Mouse (Mus musculus) CH12.LX (cell line): ENCODE measurements around the gene Lrrc46. TPM values are rescaled to one million over a fixed set of nuclear protein-coding genes. Genes with fewer than 3 reads are reported as not detected.

Experiments
- DNase-seq: peaks from one replicate; pipeline ENCODE4 v3.0.0-alpha.2; 2013; ENCODE audit errors: extremely low read depth
- H3K27ac ChIP-seq: 2 replicates; pipeline ENCODE4 v1.5.1; 2012; ENCODE audit warnings: low read depth, mild to moderate bottlenecking, control low read depth, moderate library complexity; ENCODE audit not compliant: insufficient read depth
- H3K27me3 ChIP-seq: replicated peaks from 2 replicates; pipeline ENCODE3; 2012; ENCODE audit warnings: inconsistent platforms
- H3K36me3 ChIP-seq, 2 experiments: replicated peaks in 1 of 2; 2 replicates each; pipeline versions ENCODE3 to v1.6.1; 2012; ENCODE audit warnings: inconsistent platforms in 1 of 2, low read length in 1 of 2, mild to moderate bottlenecking in 1 of 2, mixed read lengths in 1 of 2, moderate library complexity in 1 of 2; ENCODE audit not compliant: control insufficient read depth in 1 of 2, insufficient read depth in 1 of 2
- H3K4me1 ChIP-seq, 2 experiments: 2 replicates each; pipeline ENCODE4 v1.6.1; 2012; ENCODE audit warnings: inconsistent platforms in 1 of 2, moderate library complexity in 1 of 2; ENCODE audit not compliant: insufficient read depth in 2 of 2, control insufficient read depth in 1 of 2
- H3K4me2 ChIP-seq: 2 replicates; pipeline ENCODE4 v1.6.1; 2012; ENCODE audit warnings: low read depth, mild to moderate bottlenecking, control low read depth; ENCODE audit not compliant: poor library complexity, insufficient read depth, severe bottlenecking
- H3K4me3 ChIP-seq, 3 experiments: fragments of 150-350 bp in 1 of 3; sonication (generic) in 1 of 3; replicated peaks in 1 of 3; 2 replicates each; pipeline versions ENCODE3 to v1.5.1; 2011 to 2012; ENCODE audit warnings: low read depth in 2 of 3, low read length in 2 of 3, mild to moderate bottlenecking in 2 of 3, moderate library complexity in 2 of 3, control low read depth in 1 of 3, improper control_type of control experiment in 1 of 3, inconsistent platforms in 1 of 3, mixed read lengths in 1 of 3; ENCODE audit not compliant: poor library complexity in 1 of 3
- H3K79me2 ChIP-seq: replicated peaks from 2 replicates; pipeline ENCODE4 v1.6.1; 2012; ENCODE audit warnings: mild to moderate bottlenecking, moderate library complexity; ENCODE audit not compliant: control insufficient read depth, poor library complexity, insufficient read depth, severe bottlenecking; ENCODE audit errors: extremely low read depth
- H3K9ac ChIP-seq: 2 replicates; pipeline ENCODE4 v1.6.1; 2012; ENCODE audit warnings: low read depth, mild to moderate bottlenecking, control low read depth, moderate library complexity; ENCODE audit not compliant: insufficient read depth
- H3K9me3 ChIP-seq: replicated peaks from 2 replicates; pipeline ENCODE3; 2012; ENCODE audit warnings: low read length, inconsistent platforms, mixed read lengths
- CHD1 ChIP-seq: IDR thresholded peaks from 2 replicates; pipeline ENCODE4 v1.6.1; 2012; ENCODE audit warnings: low read depth, low read length, improper control_type of control experiment, inconsistent platforms
- CHD2 ChIP-seq: IDR thresholded peaks from 2 replicates; pipeline ENCODE4 v1.6.1; 2011; ENCODE audit warnings: low read length, improper control_type of control experiment
- CTCF ChIP-seq, 2 experiments: IDR thresholded peaks in 1 of 2; conservative IDR thresholded peaks in 1 of 2; 2 replicates each; pipeline ENCODE4 v1.5.1; 2011 to 2012; ENCODE audit warnings: low read depth in 2 of 2, low read length in 2 of 2, improper control_type of control experiment in 1 of 2, inconsistent platforms in 1 of 2, mild to moderate bottlenecking in 1 of 2, moderate library complexity in 1 of 2
- GABPA ChIP-seq: IDR thresholded peaks from 2 replicates; pipeline ENCODE4 v1.6.1; 2012; ENCODE audit warnings: low read depth, low read length, improper control_type of control experiment, inconsistent platforms; ENCODE audit not compliant: insufficient replicate concordance
- IRF4 ChIP-seq: IDR thresholded peaks from 2 replicates; pipeline ENCODE4 v1.6.1; 2014; ENCODE audit warnings: low read depth, mild to moderate bottlenecking, inconsistent platforms, low read length, improper control_type of control experiment
- JUND ChIP-seq: conservative IDR thresholded peaks from 2 replicates; pipeline ENCODE4 v1.6.1; 2011; ENCODE audit warnings: low read depth, low read length, improper control_type of control experiment
- MAFK ChIP-seq: IDR thresholded peaks from 2 replicates; pipeline ENCODE4 v1.6.1; 2011; ENCODE audit warnings: low read length, improper control_type of control experiment; ENCODE audit not compliant: insufficient replicate concordance
- MAX ChIP-seq: IDR thresholded peaks from 2 replicates; pipeline ENCODE4 v1.6.1; 2011; ENCODE audit warnings: low read length, improper control_type of control experiment
- MAZ ChIP-seq: IDR thresholded peaks from 2 replicates; pipeline ENCODE4 v1.6.1; 2012; ENCODE audit warnings: low read depth, mild to moderate bottlenecking, inconsistent platforms, low read length, improper control_type of control experiment, moderate library complexity
- MEF2A ChIP-seq: IDR thresholded peaks from 2 replicates; pipeline ENCODE4 v1.6.1; 2014; ENCODE audit warnings: low read depth, mild to moderate bottlenecking, inconsistent platforms, low read length, improper control_type of control experiment, borderline replicate concordance
- MXI1 ChIP-seq: IDR thresholded peaks from 2 replicates; pipeline ENCODE4 v1.6.1; 2011; ENCODE audit warnings: mild to moderate bottlenecking, low read depth, low read length, improper control_type of control experiment
- NELFE ChIP-seq: IDR thresholded peaks from 2 replicates; pipeline ENCODE4 v1.6.1; 2011; ENCODE audit warnings: low read depth, low read length, improper control_type of control experiment
- POLR2A ChIP-seq: IDR thresholded peaks from 2 replicates; pipeline ENCODE4 v1.6.1; 2011; ENCODE audit warnings: low read depth, mild to moderate bottlenecking, improper control_type of control experiment, low read length
- RAD21 ChIP-seq: IDR thresholded peaks from 2 replicates; pipeline ENCODE4 v1.6.1; 2011; ENCODE audit warnings: low read depth, mild to moderate bottlenecking, low read length, improper control_type of control experiment, moderate library complexity
- RCOR1 ChIP-seq: conservative IDR thresholded peaks from 2 replicates; pipeline ENCODE4 v1.6.1; 2012; ENCODE audit warnings: low read depth, mild to moderate bottlenecking, inconsistent platforms, low read length, improper control_type of control experiment
- SIN3A ChIP-seq: IDR thresholded peaks from 2 replicates; pipeline ENCODE4 v1.6.1; 2012; ENCODE audit warnings: low read length, improper control_type of control experiment, inconsistent platforms
- SMC3 ChIP-seq: IDR thresholded peaks from 2 replicates; pipeline ENCODE4 v1.6.1; 2011; ENCODE audit warnings: low read depth, low read length, improper control_type of control experiment
- ZKSCAN1 ChIP-seq: IDR thresholded peaks from 2 replicates; pipeline ENCODE4 v1.6.1; 2012; ENCODE audit warnings: low read depth, inconsistent platforms, low read length, improper control_type of control experiment, borderline replicate concordance
- ZNF384 ChIP-seq: IDR thresholded peaks from 2 replicates; pipeline ENCODE4 v1.6.1; 2012; ENCODE audit warnings: low read depth, low read length, improper control_type of control experiment, inconsistent platforms
- dilution Hi-C: fragments of 300-500 bp; cut with MboI; formaldehyde crosslinking; loops from 2 replicates; pipeline ENCODE4 v1.14.3; 2020; ENCODE audit warnings: low sequenced_read_pairs; ENCODE audit not compliant: extremely low pct_unique_long_range_greater_than_20kb, extremely low pct_ligation_motif_present
- in situ Hi-C: fragments of 300-500 bp; cut with MboI; formaldehyde crosslinking; loops from 3 replicates; pipeline ENCODE4 v1.14.3; 2019; ENCODE audit warnings: low sequenced_read_pairs, low pct_ligation_motif_present, low pct_unique_long_range_greater_than_20kb, mixed read lengths
- polyA plus RNA-seq: library from polyadenylated mRNA; unstranded; fragments of >175 nt; gene quantifications from 2 replicates; pipeline ENCODE4 v1.2.1, GENCODE M21; 2012; ENCODE audit warnings: low read depth; ENCODE audit not compliant: insufficient read length
- total RNA-seq, 2 experiments: library from RNA; depleted of rRNA; stranded (reverse); fragments of 300-350 nt in 1 of 2; fragments of >200 nt in 1 of 2; gene quantifications; 2 replicates each; pipeline ENCODE4 v1.2.3; 2012 to 2014

Lrrc46 gene
- total and polyA plus RNA-seq, 3 experiments, result 0.38 to 0.91 TPM; not detected in 1

DNA sequence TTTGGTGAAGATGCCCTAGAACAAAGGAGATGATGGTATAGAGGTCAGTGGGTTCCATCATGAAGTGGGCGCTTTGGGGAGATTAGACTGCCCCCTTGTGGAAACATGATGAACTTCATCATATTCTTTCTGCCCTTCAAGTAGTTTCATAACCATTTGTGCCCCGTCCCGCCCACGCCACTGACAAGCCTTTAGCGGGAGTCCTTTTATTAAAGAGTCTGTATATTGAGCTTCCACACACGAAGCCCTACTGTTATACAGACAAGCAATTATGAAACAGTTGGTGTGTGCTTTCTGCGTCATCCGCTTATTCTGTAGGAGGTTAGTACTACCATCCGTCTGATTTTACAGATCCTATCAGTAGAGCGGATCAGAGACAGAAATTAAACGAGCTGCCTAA is 41.8 kb upstream of the Lrrc46 start:
- TF ChIP-seq ZNF384 (no peak), CHD1 (no peak), SMC3 (peak; percentile 77), SIN3A (no peak), CTCF (conservative IDR thresholded peaks at IDR 0.05 in 1 of 2, IDR thresholded peaks at IDR 0.05 in 1 of 2; ENCODE audit: low read depth in 2 of 2, low read length in 2 of 2) (peak; percentile 90 to 91), MAZ (peak; percentile 60; the same call in 1 of the 2 replicates), RAD21 (peak; percentile 69), IRF4 (peak; percentile 53; the same call in 1 of the 2 replicates), POLR2A (no peak), GABPA (no peak), MAFK (no peak), ZKSCAN1 (no peak)
- H3K27ac ChIP-seq, result no peak overlapping the region
- in situ Hi-C loops, result no loop called here

DNA sequence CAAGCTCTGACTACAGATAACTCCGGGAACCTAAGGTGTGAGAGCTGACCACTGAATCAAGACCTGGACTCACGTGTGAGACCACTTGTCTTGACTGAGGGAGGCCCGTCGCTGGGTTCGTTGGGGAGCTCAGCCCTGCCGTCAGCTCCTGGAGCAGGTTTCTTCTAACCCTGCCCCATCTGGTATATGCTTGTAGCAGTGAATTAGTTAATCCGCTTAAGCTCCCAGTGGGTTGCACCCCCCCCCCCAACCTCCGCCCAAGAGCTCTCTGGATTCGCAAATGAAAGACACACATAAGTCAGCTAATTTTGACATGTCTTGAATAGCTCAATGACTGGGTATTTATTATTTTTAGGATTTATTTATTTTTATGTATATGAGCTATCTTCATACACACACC is 39.1 kb upstream of the Lrrc46 start:
- Histone ChIP-seq H3K27me3 (peaks cover 13% of the 10 kb centered on the region), H3K9me3 (peaks cover 8% of the 10 kb centered on the region), H3K27ac (no peak overlapping the region), H3K9ac (no peak overlapping the region), H3K4me3 (no peak overlapping the region), H3K36me3 (no peaks in the 10 kb centered on the region), H3K4me1 (peaks cover 14 to 19% of the 10 kb centered on the region in 2 experiments), H3K4me2 (no peak overlapping the region), H3K79me2 (no peaks in the 10 kb centered on the region)
- dilution Hi-C loops, result no loop called here
- no peak for TF ChIP-seq NELFE
- no peak for TF ChIP-seq RCOR1
- in situ Hi-C loops, result no loop called here
- no peak for DNase-seq

More for the DNA sequence above, 41.8 kb upstream of the Lrrc46 start:
- H3K4me2 ChIP-seq, result peak overlapping the region; percentile 72
- peak; percentile 78 for DNase-seq
- no peaks in the 10 kb centered on the region for H3K36me3 ChIP-seq
- peak overlapping the region in 1 of 3 experiments; percentile 5 for H3K4me3 ChIP-seq
- no peaks in the 10 kb centered on the region for H3K79me2 ChIP-seq
- peaks cover 27% of the 10 kb centered on the region for H3K9me3 ChIP-seq
- dilution Hi-C loops, result no loop called here
- H3K4me1 ChIP-seq, result peaks cover 14 to 19% of the 10 kb centered on the region in 2 experiments
- H3K9ac ChIP-seq, result no peak overlapping the region
- H3K27me3 ChIP-seq, result peaks cover 13% of the 10 kb centered on the region

DNA sequence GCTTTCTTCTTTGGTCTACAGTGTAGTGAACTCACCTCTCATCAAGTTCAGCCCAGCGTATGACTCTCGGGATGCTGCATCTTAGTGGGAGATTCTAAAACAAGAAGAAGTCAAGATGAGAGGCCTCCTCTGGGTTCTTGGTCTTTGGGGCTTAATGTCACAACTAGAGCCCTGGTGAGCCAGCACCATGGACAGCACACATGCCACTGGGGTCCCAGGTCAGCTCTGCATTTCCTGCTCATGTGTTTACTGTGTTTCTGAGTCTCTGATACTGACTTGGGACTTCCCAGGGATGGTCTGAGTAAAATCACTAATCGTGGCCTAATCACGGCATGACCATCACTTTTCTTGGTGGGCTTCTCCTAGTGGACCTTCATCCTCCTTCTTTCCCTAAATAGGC is 37.5 kb upstream of the Lrrc46 start:
- dilution Hi-C loops, result no loop called here
- H3K9ac ChIP-seq, result no peak overlapping the region

More for the DNA sequence above, 37.5 kb upstream of the Lrrc46 start:
- in situ Hi-C loops, result no loop called here
- Histone ChIP-seq H3K27me3 (peaks cover 6% of the 10 kb centered on the region), H3K4me3 (no peak overlapping the region), H3K9me3 (peaks cover 8% of the 10 kb centered on the region), H3K79me2 (no peaks in the 10 kb centered on the region), H3K36me3 (no peaks in the 10 kb centered on the region), H3K4me2 (no peak overlapping the region), H3K4me1 (peaks cover 6 to 8% of the 10 kb centered on the region in 2 experiments), H3K27ac (no peak overlapping the region)
- TF ChIP-seq SIN3A, result peak; percentile 57
- TF ChIP-seq MEF2A, result no peak
- no peak for TF ChIP-seq CHD2
- TF ChIP-seq MXI1, result peak; percentile 72
- no peak for TF ChIP-seq NELFE
- no peak for TF ChIP-seq RCOR1
- 0 out of 2 replicates have a peak, but pooled peaks have one; percentile 28 for TF ChIP-seq MAX
- no peak for TF ChIP-seq JUND
- peak; percentile 39 for DNase-seq
